Mouse (Mus musculus): ENCODE data around the gene Ranbp1. TPM values are rescaled to one million over a fixed set of nuclear protein-coding genes. Genes with fewer than 3 reads are reported as not detected.

The Ranbp1 gene
- total RNA-seq, 4 experiments from 2014 or later = 30.5 to 40.3 (median 34.7) TPM

GRCm38 (mm10) chr16:18234671-18235388, 13.7 kb downstream of the Ranbp1 start, which contains the start of gene Zdhhc8:
Gene Zdhhc8 (minus strand): TSS chr16:18235136.
- DNase-seq (ENCODE audit: low spot score) = peak; percentile 54

DNA sequence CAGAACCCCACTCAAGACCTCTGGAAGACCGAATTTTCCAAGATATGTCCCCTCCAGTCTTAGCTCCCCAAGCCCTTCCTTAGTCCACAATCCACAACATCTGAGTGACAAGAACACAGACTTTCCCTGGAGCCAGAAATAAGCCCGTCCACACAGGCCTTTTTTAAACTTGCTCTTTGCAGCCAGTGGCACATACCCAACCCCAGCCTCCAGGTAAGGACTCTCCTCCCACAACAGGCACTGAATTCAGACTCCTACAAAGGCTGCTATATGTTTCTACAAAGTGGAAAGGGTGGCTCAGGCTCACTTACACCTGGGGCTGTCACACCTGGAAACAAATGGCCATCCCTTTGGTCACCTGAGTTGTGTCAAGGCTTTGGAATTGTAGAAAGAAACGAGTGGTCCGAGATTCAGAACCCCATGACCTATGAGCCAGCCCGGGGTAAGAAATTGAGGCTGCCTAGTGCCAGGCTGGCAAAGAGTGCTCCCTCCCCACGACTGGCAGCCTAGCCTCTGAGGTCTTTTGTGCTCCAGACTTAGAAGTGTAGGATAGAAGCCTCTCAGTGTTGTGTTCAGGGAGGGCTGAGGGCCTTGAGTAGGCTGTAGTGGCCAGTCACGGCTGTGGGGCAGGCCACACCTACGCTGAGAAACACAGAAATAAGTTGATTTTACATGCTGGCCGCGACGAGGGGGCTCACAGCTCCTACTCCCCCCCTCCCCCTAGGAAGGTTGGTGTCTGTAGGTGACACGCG, 14.4 kb downstream of the Ranbp1 start:
- DNase-seq (ENCODE audit: low spot score) = no peak

- no peak for DNase-seq (ENCODE audit: low spot score)
These were observed 15.1 kb downstream of the Ranbp1 start for GRCm38 (mm10) chr16:18233451-18233850.

- no peak for DNase-seq (ENCODE audit: low spot score)
These were observed 17.1 kb downstream of the Ranbp1 start for GRCm38 (mm10) chr16:18231451-18231850.

GRCm38 (mm10) chr16:18231047-18231446, 17.5 kb downstream of the Ranbp1 start:
- DNase-seq (ENCODE audit: low spot score) = no peak

DNA sequence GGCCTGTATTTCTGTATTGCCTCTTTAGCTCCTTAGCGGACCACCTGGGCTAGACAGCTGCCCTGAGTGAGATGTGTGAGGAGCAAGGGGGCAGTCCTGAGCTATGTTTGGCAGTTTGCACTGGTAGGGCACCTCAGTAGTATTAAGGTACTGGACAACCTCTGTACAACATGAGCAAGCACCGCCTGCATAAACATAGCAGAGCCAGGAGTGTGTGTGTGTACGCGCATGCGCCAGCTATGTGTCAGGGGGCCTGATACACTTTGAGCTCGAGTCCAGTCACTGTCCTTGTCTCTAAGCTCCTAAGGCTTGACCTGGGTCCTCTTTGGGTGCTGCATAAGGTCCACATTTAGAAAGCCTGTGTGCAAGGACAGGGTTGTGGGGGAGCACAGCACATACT, 17.9 kb downstream of the Ranbp1 start:
- no peak for DNase-seq (ENCODE audit: low spot score)

DNA sequence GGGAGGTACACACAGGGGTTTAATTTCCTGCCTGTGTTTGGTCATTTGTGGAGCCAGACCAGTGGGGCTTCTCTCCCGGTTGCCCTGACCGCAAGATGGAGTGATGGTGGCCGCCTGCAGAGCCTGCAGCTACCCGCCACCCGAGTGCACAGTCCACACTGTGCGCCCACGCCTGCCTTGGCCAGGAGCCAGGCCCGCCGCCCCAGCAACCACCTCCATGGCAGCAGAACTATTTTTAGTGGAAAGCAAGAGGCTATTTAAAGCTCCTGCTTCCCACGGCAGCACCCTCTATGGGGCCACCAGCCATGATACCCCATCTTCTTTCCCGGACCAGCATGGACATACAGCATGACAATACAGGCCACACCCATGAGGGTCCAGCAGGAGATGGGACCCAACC, 18.9 kb downstream of the Ranbp1 start:
- DNase-seq (ENCODE audit: low spot score) = peak; percentile 42

DNA sequence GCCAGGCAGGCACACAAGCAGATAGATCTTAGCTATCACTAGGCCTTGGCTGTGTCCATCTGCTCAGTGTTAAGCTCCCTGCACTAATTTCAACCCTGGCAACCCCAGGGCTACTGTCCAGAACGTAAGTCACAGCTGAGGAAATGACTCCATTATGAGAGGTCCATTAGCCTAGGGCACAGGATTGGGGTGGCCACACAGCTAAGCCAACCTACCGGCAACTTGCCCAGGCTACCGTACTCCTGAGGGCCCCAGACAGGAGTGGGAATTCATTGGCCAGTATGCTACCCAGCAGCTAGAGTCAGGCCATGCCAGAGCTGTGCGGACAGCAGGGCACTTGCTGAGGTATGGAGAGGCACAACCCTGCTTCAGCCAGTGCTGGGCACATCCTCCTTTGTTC, 19.7 kb downstream of the Ranbp1 start:
- DNase-seq (ENCODE audit: low spot score) = no peak

GRCm38 (mm10) chr16:18227897-18228422, 20.6 kb downstream of the Ranbp1 start:
- DNase-seq (ENCODE audit: low spot score) = no peak

- DNase-seq (ENCODE audit: low spot score) = no peak
These were observed 21.3 kb downstream of the Ranbp1 start for GRCm38 (mm10) chr16:18227187-18227586.

DNA sequence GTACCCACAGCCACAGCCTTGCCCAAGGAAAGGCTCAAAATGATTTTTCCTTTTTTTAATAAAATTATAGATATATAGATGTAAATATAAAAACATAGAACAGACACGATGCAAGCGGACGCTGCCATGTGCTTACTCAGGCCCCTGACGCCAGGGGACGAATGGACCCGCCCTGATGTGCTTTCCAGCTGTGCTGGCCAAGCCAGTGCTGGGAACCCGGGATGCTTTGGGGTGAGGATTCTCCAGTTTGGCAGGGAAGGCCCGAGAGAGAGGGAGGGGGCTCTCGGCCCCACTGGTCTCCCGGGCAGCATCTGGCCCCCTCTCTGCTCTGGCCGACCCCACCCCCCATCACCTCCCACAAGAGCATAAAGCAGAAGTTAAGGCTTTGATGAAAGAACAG, 26.3 kb downstream of the Ranbp1 start:
- no peak for DNase-seq (ENCODE audit: low spot score)

DNA sequence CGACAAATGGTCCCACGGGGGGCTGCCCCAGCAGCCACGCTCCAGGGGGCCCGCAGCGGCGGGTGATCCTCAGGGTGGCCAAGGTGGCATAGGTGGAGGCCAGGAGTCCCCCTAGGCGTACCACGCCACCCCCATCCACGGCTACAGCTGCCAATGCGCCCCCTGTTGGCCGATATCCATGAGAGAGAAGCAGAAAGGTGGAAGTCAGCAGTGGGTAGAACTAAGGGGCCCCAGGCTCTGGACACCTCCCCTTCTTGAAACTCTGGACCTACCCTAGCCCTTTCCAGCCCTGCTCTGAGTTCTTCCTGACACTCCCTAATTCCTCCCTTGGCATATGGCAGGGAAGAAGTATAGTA, 27.0 kb downstream of the Ranbp1 start:
- DNase-seq (ENCODE audit: low spot score) = no peak

- no peak for DNase-seq (ENCODE audit: low spot score)
These were observed 27.5 kb downstream of the Ranbp1 start for GRCm38 (mm10) chr16:18220856-18221542.

DNA sequence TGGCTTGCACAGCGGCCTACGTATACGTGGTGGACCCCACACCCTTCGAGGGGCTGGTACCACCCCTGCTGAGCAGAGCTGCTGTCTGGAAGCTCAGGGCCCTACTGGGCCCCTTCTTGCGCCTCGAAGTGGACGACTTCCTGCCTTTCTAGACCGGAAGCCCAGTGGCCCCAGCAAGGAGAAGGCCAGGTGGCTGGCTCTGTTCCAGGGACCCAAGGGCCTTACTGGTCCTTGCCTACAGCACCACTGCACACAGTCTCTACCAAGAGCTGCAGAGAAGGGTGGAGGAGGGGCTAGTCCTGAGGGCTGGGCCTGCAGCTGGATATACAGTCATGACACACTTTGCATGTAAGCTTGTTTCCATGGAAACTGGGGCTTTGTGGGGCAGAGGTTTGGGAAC, 28.5 kb downstream of the Ranbp1 start:
- DNase-seq (ENCODE audit: low spot score) = no peak

DNA sequence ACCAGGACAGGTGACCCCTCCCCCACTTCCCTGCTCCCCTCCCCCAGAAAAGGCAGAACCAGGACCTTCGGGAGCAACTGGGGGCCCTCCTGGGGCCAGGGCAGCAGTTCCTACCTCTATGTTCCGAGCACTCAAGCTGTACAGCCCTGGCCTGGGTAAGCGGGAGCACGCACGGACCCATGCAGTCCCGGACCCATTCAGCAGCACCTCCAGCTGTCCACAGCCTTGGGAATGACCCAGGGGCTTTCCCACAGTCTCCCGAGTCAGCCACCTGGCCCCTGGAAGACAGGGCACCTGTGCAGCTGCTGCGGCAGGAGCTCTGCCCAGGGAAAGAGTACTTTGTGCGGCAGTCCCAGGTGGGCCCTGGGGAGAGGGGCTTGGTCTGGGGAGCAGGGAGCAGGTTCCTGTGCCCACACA, 29.9 kb downstream of the Ranbp1 start:
- DNase-seq (ENCODE audit: low spot score) = no peak

- no peak for DNase-seq (ENCODE audit: low spot score)
These were observed 31.0 kb downstream of the Ranbp1 start, which contains the start of gene Ccdc188 for GRCm38 (mm10) chr16:18217579-18217978. Gene Ccdc188 (plus strand): TSS chr16:18217879.

GRCm38 (mm10) chr16:18214858-18215257, 33.7 kb downstream of the Ranbp1 start:
- no peak for DNase-seq (ENCODE audit: low spot score)

GRCm38 (mm10) chr16:18213689-18214088, 34.8 kb downstream of the Ranbp1 start:
- no peak for DNase-seq (ENCODE audit: low spot score)

DNA sequence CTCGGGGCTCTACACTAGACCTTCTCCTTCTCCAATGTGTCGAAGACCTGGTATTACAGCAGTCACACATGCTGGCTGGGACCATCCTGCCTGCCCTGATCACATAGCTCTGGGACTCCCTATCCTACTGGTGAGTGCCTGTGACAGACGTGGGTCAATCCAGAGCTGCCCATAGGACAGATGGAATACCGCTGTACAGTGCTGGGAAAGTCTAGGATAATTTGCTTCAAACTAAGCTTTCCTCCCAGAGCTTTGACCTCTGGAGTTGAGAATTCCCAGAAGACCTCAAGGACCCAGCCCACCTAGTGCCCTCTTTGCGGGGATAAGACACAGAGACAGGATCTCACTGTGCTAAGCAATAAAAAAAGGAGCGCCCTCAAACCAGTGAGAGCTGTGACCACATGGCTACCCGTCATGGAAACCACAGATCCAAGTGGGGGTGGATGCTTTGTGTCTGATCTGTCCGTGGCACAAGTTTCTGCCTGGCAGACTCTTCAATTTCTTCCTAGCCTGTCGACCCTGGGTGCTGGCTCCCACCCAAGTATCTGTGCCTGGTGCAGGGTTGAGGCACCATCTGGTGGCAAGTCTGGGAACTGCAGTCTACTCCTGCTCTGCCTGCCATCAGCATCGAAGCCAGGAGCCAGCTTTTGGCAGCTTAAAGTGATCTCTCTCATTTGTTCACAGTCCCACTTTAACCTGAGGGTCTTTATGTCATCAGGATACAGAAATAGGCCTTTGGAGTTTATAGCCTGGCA, 36.9 kb downstream of the Ranbp1 start:
- peak; percentile 77 for DNase-seq (ENCODE audit: low spot score)

- DNase-seq (ENCODE audit: low spot score) = peak; percentile 58
These were observed 37.7 kb downstream of the Ranbp1 start for GRCm38 (mm10) chr16:18210701-18211416.
